Mouse (Mus musculus) forebrain, embryonic 15.5 days (tissue): ENCODE measurements around the gene Gm47969. TPM values are rescaled to one million over a fixed set of nuclear protein-coding genes. Genes with fewer than 3 reads are reported as not detected.

Experiments
- ATAC-seq: fragments of 200-750 bp; cut with Nextera tagmentation; replicated peaks from 2 replicates; pipeline ENCODE4 v1.8.0; 2017; ENCODE audit warnings: mild to moderate bottlenecking, moderate TSS enrichment, moderate library complexity
- H3K27ac ChIP-seq: fragments of 300-500 bp; sonication (generic); replicated peaks from 2 replicates; pipeline ENCODE4 v1.5.1; 2015; ENCODE audit warnings: mild to moderate bottlenecking, inconsistent platforms
- H3K27me3 ChIP-seq: fragments of 300-500 bp; sonication (generic); 2 replicates; pipeline ENCODE4 v1.6.1; 2015; ENCODE audit warnings: inconsistent platforms
- H3K36me3 ChIP-seq: fragments of 300-500 bp; sonication (generic); 2 replicates; pipeline ENCODE4 v1.6.1; 2015; ENCODE audit warnings: mild to moderate bottlenecking, inconsistent platforms
- H3K4me1 ChIP-seq: fragments of 300-500 bp; sonication (generic); 2 replicates; pipeline ENCODE4 v1.6.1; 2015; ENCODE audit warnings: inconsistent platforms
- H3K4me2 ChIP-seq: fragments of 300-500 bp; sonication (generic); replicated peaks from 2 replicates; pipeline ENCODE4 v1.6.1; 2015; ENCODE audit warnings: mild to moderate bottlenecking, inconsistent platforms
- H3K4me3 ChIP-seq: fragments of 300-500 bp; sonication (generic); 2 replicates; pipeline ENCODE4 v1.5.1; 2015; ENCODE audit warnings: mild to moderate bottlenecking, inconsistent platforms
- H3K9ac ChIP-seq: fragments of 300-500 bp; sonication (generic); replicated peaks from 2 replicates; pipeline ENCODE4 v1.6.1; 2015; ENCODE audit warnings: mild to moderate bottlenecking, inconsistent platforms
- H3K9me3 ChIP-seq: fragments of 300-500 bp; sonication (generic); 2 replicates; pipeline ENCODE4 v1.6.1; 2016; ENCODE audit warnings: inconsistent platforms
- WGBS: fragments of 180-500 bp; shearing (Covaris S2); methylation state at CpG from one replicate; pipeline ENCODE4 v1.1.7; 2015; ENCODE audit warnings: mixed read lengths; 5-methylcytosine and 5-hydroxymethylcytosine counted together
- polyA plus RNA-seq: library from polyadenylated mRNA; unstranded; fragments of >200 nt; fragmentation: Nextera tagmentation; extraction: Ambion mirVana; gene quantifications from 2 replicates; pipeline ENCODE4 v1.2.1, GENCODE M21; 2015

The Gm47969 gene
- polyA plus RNA-seq, 1 experiment from 2014 or later, result not detected

GRCm38 (mm10) chr1:83084790-83085189, 40.1 kb downstream of the Gm47969 start:
- Histone ChIP-seq H3K27me3 (no peaks in the 10 kb centered on the region), H3K9ac (no peak overlapping the region), H3K36me3 (no peaks in the 10 kb centered on the region), H3K4me1 (no peaks in the 10 kb centered on the region), H3K4me2 (no peak overlapping the region), H3K9me3 (no peaks in the 10 kb centered on the region), H3K4me3 (no peak overlapping the region), H3K27ac (no peak overlapping the region)
- no peak for ATAC-seq
- WGBS, result 93% methylated on average over 2 of the region's 2 CpGs

DNA sequence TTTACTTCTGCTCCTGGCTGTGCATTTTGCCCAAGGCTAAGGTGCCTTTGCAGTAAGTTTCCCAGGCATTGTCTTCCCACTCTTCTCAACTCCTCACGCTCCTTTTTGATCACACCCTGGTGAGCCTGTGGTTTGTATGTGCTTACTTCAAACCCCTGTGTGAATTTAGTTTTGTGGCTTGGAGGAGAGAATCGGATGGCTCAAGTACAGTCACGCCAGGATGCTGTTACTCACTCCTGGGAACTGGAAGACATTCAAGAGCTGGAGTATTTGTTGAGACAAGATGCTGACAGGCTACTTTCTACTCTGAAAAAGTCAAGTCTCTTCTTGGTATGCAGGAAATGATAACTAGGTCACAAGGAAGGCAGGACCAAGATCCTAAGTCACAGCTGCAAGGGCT, 46.5 kb downstream of the Gm47969 start:
- Histone ChIP-seq H3K36me3 (no peaks in the 10 kb centered on the region), H3K27ac (no peak overlapping the region), H3K27me3 (no peaks in the 10 kb centered on the region), H3K4me2 (no peak overlapping the region), H3K9ac (no peak overlapping the region), H3K9me3 (no peaks in the 10 kb centered on the region), H3K4me3 (no peak overlapping the region), H3K4me1 (no peaks in the 10 kb centered on the region)
- WGBS, result 79% methylated on average over 3 of the region's 3 CpGs
- ATAC-seq, result no peak

Other genes with a start within 250 kb of the Gm47969 start
- 34.6 and 36.8 TPM in 2 replicates for gene Agfg1, start 205.4 kb upstream of the Gm47969 start, polyA plus RNA-seq
- gene A030005L19Rik, start 131.6 kb upstream of the Gm47969 start, polyA plus RNA-seq, result not detected in 2 replicates
- gene A030014E15Rik, start 120.0 kb upstream of the Gm47969 start, polyA plus RNA-seq, result not detected in 2 replicates
- not detected in 2 replicates for gene Gm6217, start 113.5 kb upstream of the Gm47969 start, polyA plus RNA-seq
- gene A030003K21Rik, start 101.5 kb upstream of the Gm47969 start, polyA plus RNA-seq, result not detected in 2 replicates
- not detected in 2 replicates for gene Gm7544, start 88.9 kb upstream of the Gm47969 start, polyA plus RNA-seq
- not detected in 2 replicates for gene Gm47955, start 84.6 kb upstream of the Gm47969 start, polyA plus RNA-seq
- gene Gm47959, start 44.4 kb upstream of the Gm47969 start, polyA plus RNA-seq, result not detected in 2 replicates
- gene Slc19a3, start 6.5 kb upstream of the Gm47969 start, polyA plus RNA-seq, result 0.55 and 0.81 TPM in 2 replicates
- not detected in 2 replicates for gene Krtap28-10, start 2.5 kb upstream of the Gm47969 start, polyA plus RNA-seq
- gene A030005K14Rik, start 14.4 kb downstream of the Gm47969 start, polyA plus RNA-seq, result not detected in 2 replicates
- gene Krtap28-13, start 16.0 kb downstream of the Gm47969 start, polyA plus RNA-seq, result not detected in 2 replicates
- not detected in 2 replicates for gene Ccl20, start 71.8 kb downstream of the Gm47969 start, polyA plus RNA-seq
- 0.36 and 1.2 TPM in 2 replicates for gene Daw1, start 114.8 kb downstream of the Gm47969 start, polyA plus RNA-seq